Mouse (Mus musculus) heart, postnatal 4 days (tissue): ENCODE data around the gene Rap1gds1. TPM values are rescaled to one million over a fixed set of nuclear protein-coding genes. Genes with fewer than 3 reads are reported as not detected.

Experiments
- DNase-seq: peaks from one replicate; pipeline ENCODE4 v3.0.0; 2021
- total RNA-seq, 2 experiments: library from RNA; stranded (reverse); gene quantifications; 2 replicates each; pipeline ENCODE4 v1.2.3; 2021

Gene Rap1gds1
- total RNA-seq, 2 experiments from 2014 or later = 50.2 to 52.3 TPM

GRCm38 (mm10) chr3:138876931-138877361, 198.1 kb downstream of the Rap1gds1 start:
- DNase-seq = no peak

- no peak for DNase-seq
These were observed 198.6 kb downstream of the Rap1gds1 start for GRCm38 (mm10) chr3:138876418-138876817.

DNA sequence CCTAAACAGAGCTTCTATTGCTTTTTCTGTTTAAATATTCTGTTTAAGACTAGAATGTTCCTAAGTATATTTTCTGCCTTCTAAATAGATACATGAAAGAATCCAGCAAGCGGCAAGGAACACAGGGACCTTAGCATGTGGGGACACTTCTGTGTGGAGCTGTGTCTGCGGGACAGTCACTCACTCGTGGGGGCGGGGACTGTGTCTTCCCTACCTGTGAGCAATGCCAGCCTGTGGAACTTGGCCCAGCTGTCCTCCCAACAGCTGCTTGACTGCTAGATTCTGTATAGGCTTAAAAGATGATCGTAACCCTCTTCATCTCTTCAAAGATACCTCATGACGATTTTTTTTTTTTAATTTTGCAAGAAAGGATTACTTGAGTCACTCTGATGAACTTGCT, 199.1 kb downstream of the Rap1gds1 start:
- DNase-seq = no peak

Other genes with a start within 250 kb of the Rap1gds1 start
- not detected for gene Stpg2, start 130.5 kb upstream of the Rap1gds1 start, total RNA-seq